Mouse (Mus musculus): ENCODE data around the gene Hmgcl.

Gene Hmgcl

DNA sequence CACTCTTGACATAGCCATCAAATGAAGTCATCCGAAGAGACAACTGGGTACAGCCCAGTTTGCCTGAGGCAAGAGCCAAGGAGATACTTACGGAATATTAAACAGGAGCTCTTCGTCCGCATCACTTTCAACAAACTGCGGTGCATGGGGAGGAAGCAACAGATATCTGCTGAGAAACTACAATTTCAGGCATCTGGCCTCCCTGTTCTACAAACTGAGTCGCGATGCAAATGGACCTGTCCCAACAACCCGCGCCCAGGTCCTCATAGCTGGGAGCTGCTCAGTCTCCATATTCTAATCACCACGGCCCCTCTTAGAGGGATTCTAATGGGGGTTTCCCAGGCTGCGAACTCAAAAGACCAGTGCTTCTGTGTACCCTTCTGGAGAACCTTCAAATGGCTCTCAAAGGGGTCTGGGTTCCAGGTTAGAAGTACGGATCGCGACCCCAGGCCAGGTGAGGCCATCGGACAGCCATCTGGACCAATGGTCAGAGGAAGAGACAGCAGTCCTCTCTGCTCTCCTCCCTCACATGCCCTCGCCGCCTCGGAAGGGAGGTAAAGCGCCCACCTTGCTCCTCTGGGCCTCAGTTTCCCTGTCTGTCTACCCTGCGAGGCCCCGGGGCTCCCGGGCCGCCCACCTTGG lies 40.2 kb downstream of the Hmgcl start:
- no peak for DNase-seq (ENCODE audit: low read depth)

DNA sequence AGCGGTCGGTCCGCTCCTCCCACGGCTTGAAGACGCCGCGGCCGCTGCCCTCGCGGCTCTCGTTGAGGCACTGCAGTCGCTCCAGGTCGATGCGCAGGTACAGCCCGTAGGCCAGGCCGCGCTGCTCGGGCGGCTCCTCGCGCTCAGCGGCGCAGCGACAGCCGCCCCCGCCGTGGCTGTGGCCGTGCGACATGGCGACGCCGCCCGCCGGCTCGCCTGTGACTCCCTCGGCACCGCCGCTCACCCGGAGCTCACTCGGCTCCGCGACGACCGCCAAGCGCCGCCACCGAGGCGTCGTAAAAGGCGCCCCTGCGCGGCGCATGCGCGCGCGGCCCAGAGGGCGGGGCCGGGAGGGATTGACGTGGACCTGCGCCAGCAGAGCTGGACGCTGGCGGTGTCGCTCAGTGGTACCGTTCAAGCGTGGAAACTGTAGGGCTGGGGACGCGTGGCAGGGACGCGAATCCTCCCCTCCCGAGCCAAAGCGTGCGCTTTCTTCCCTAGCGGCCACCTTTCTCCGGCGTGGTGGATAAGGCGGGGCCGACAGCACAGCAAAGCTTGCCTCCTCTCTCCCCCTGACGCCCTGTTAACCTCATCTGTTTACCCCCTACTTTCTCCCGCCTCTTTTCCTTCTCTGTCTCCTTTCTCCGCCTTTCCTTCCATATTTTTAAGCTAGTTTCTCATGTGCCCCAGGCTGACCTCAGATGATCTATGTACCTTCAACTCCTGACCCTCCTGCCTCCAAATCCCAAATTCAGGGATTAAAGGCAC lies 40.9 kb downstream of the Hmgcl start, which contains the start of gene Pithd1:
TSS of gene Pithd1 (minus strand) at position 322 of the 768 bp plus-strand sequence.
- peak; percentile 92 for DNase-seq (ENCODE audit: low read depth)

DNA sequence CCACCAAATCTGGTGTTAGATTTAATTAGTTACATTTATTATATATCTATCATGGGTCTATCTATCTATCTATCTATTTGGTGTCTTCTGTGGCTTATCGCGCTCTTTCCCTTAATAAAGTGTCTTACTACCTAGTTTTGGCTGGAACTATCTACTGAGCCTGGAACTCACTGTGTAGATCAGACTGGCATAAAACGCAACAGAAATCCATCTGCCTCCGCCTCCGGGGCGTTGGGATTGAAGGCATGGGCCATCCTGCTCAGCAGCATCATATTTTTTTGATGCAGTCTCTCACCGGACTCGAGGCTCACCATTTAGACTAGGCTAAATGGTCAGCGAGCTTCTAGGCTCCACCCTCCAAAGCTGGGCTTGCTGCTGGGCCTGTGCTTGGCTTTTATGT lies 41.5 kb downstream of the Hmgcl start:
- DNase-seq (ENCODE audit: low read depth), result no peak

DNA sequence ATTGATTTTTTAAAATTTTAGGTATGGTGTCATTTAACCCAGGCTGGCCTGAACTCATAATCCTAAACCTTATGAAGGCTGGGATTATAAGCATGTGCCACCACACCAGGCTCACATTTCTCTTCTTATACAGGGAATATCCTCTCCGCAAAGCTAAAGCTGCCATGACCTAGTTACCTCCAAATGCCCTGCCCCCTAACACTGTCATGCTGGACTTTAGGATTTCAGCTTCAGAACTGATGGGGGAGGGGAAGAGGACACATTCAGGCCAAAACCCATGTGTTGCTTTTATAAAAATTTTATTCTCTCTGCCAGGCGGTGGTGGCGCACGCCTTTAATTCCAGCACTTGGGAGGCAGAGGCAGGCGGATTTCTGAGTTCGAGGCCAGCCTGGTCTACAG lies 47.7 kb downstream of the Hmgcl start:
- no peak for DNase-seq (ENCODE audit: low read depth)

DNA sequence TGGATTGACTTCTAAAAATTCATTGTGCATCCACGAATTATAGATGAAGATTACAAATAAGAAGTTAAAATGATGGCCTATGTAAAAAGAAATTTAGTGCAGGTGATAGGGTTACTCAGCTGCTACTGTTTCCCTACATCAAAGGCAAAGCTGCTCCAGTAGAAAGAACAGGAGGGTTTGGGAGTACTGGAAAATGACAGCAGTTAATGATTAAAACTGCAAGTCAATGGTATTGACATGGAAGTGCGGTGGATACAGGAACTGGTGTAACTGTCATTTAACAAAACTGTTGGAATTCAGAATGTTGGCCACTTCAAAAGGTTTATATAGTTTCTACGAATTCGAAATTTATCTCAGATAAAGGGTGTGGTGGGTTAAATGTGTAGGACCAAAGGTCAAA lies 48.9 kb downstream of the Hmgcl start:
- no peak for DNase-seq (ENCODE audit: low read depth)

DNA sequence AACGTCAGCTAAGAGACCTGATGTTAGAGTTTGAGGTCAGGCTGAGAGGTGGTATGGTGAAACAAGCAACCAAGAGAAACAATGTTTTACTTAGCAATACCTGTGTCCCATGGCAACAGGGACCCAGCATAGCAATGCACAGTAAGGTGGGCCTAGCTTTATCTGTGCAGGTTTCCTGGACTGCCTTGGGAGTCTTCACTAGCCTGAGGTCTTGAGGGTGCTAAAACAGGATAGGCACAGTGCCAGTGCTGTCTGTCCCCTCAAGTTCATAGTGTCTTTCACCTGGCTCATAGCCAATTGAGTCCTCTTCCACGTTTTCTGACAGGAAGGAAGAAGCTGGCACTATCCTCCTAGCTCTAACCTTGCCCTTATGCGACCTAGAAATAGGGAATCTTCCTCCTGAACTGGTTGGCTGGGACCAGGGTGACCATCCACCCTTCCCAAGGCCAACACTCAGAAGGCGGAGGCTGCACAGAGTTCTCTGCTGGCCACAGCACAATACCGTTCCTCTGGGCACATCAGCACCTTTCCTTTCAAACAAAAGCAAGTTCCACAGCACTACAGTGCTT lies 57.9 kb downstream of the Hmgcl start:
- DNase-seq (ENCODE audit: low read depth), result no peak

DNA sequence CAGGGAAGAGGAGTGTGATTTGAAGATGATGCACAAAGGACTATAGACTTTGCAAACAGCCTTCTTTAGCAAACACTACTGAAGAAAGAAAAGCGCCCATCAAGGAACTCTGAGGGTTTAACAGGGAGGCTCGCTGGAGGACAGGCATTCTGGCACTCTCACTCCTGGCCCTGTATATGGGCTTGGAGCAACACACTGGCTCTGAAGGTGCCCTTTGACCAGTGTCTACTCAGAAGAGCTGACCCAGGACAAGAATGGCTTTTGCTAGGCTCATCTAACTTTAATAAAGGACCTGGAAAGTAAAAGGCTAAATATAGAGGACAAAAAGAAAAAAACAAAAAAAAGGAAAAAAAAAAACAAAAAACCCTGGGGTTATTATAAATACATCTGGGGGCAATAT lies 58.7 kb downstream of the Hmgcl start:
- DNase-seq (ENCODE audit: low read depth), result no peak

DNA sequence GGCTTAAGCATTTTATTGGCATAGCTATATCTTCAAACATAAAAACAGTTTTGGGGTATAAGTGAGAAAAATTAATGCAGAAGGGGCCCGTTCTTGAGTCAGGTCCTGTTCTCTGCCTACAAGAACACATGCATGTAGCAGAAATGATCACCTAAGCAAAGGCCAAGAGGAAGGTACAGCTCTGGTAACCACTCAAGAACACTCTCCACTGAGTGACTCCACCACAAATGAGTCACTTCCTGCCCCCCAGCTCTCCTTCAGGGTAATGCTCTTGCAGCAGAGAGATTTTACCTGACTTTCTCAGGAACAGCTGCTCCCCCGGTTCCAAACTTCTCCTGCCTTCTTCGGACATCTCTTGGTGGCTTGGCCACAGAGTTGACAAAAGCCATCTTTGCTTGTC lies 60.6 kb downstream of the Hmgcl start:
- DNase-seq (ENCODE audit: low read depth), result peak; percentile 81

DNA sequence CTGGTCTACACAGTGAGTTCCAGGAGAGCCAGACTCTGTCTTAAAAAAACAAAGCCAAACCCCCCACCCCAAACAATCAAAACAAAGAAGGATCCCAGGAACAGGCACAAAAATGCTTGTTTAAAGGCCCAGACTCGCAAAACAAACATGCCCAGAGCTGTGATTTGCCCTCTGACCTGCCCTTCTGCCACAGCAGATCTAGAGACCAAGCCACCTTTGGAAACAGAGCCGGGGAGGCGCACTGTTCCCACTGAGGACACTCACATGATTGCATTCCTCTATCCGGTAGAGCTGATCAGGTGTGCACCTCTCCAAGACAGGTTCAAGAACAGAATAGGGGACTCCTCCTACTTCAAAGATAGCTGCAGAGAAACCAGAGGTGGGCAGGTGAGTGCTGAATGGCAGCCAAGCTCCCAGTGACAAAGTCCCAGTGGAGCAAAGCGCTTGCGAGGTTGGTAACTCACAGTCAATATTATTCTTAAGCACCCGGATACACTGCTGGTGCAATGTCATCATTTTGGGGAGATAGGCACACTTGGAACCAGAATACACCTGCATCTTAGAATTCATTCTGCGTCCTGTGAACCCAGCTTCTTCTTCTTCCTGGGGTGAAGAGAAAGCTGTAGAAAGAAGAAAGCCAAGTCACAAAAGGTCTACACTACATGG lies 62.7 kb downstream of the Hmgcl start:
- DNase-seq (ENCODE audit: low read depth), result no peak

DNA sequence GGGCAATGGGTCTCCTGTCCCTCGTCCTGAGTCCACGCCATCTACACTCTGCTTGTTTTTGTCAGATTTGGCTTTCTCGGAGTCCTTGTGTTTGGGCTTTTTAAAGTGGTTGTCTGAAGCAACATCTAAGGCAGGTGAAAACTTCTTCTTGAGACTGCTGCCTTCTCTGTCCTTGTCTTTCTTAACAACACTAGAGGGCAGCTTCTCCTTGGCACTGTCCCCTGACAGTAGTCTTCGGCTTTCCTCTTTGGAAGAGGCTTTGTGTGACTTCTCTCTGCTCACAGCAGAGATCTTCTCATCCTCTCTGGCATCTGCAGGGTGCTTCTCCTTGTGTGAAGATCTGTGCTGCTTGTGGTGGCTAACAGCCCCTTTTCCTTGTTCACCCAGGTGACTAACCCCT lies 64.3 kb downstream of the Hmgcl start:
- DNase-seq (ENCODE audit: low read depth), result no peak
